Mouse (Mus musculus): ENCODE measurements around the gene Ric8b. TPM values are rescaled to one million over a fixed set of nuclear protein-coding genes. Genes with fewer than 3 reads are reported as not detected.

The Ric8b gene
- polyA plus RNA-seq, 1 experiment = 22.0 TPM

DNA sequence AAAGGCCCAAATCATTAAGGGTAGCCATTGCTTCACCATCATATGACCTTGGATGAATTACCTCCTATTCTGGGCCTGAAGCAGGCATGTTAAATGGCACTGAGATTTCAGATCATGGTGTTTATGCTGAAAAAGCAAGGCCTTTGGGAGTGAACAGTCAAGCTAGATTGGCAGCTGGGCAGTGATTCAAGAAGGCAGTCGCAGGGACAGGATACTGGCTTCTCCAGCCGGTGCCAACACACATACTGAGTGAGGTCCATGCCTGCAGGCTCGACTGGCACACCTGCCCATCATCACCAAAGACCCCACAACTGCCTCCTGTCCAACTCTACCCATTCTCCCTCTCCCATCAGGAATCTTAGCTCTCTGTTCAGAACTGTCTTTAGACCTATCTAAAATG, 8.9 kb upstream of the Ric8b start:
- Histone ChIP-seq H3K4me1 (ENCODE audit: control insufficient read depth, insufficient read depth, low read length) (no peaks in the 10 kb centered on the region), H3K27ac (ENCODE audit: insufficient read depth, low read length) (no peak overlapping the region), H3K4me3 (ENCODE audit: insufficient read depth, low read length) (no peak overlapping the region)
- TF ChIP-seq POLR2A (IDR thresholded peaks at IDR 0.05; ENCODE audit: low read depth, low read length) (no peak), CTCF (IDR thresholded peaks at IDR 0.05; ENCODE audit: borderline replicate concordance, insufficient read depth, low read length) (no peak)

- no peak overlapping the region for H3K4me3 ChIP-seq (ENCODE audit: insufficient read depth, low read length)
- H3K4me1 ChIP-seq (ENCODE audit: control insufficient read depth, insufficient read depth, low read length) = no peaks in the 10 kb centered on the region
- H3K27ac ChIP-seq (ENCODE audit: insufficient read depth, low read length) = no peak overlapping the region
- no peak for TF ChIP-seq CTCF (IDR thresholded peaks at IDR 0.05; ENCODE audit: borderline replicate concordance, insufficient read depth, low read length)
Observed at GRCm38 (mm10) chr10:84909021-84909801, 8.2 kb upstream of the Ric8b start.

- TF ChIP-seq POLR2A (IDR thresholded peaks at IDR 0.05; ENCODE audit: low read depth, low read length) (no peak), CTCF (IDR thresholded peaks at IDR 0.05; ENCODE audit: borderline replicate concordance, insufficient read depth, low read length) (no peak)
- no peak overlapping the region for H3K4me3 ChIP-seq (ENCODE audit: insufficient read depth, low read length)
- no peaks in the 10 kb centered on the region for H3K4me1 ChIP-seq (ENCODE audit: control insufficient read depth, insufficient read depth, low read length)
- no peak overlapping the region for H3K27ac ChIP-seq (ENCODE audit: insufficient read depth, low read length)
Observed at GRCm38 (mm10) chr10:84910194-84910593, 7.2 kb upstream of the Ric8b start.

DNA sequence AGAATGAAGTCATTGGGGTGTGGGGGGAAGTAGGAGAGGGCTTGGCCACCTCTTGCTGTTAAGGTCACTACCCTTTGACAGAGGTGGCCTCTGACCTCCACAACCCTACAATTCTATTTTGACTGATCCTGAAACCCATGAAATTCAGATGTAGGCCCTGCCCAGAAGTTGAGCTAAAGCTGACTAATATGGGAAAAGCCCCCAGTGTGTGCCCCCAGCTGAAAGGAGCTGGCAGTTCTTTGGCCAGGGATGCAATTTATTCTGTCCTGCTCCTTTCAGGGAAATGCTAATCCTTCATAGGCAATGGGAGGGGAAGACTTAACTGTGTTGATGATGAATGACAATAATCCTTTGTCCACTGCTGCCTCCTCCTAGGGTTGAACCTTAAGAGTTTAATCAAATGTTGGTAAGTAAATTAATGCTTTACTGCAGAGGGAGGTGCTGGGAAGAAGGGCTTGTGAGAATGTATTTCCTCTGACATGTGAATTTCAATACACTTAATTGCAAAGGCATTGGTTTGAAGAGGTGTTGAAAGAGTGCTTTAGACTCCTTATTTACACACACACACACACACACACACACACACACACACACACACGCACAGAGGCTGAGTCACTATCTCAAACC, 6.5 kb upstream of the Ric8b start:
- TF ChIP-seq CTCF (IDR thresholded peaks at IDR 0.05; ENCODE audit: borderline replicate concordance, insufficient read depth, low read length) (no peak), POLR2A (IDR thresholded peaks at IDR 0.05; ENCODE audit: low read depth, low read length) (no peak)
- Histone ChIP-seq H3K4me3 (ENCODE audit: insufficient read depth, low read length) (no peak overlapping the region), H3K4me1 (ENCODE audit: control insufficient read depth, insufficient read depth, low read length) (no peaks in the 10 kb centered on the region), H3K27ac (ENCODE audit: insufficient read depth, low read length) (no peak overlapping the region)

GRCm38 (mm10) chr10:84913148-84913547, 4.3 kb upstream of the Ric8b start:
- Histone ChIP-seq H3K27ac (ENCODE audit: insufficient read depth, low read length) (no peak overlapping the region), H3K4me3 (ENCODE audit: insufficient read depth, low read length) (no peak overlapping the region), H3K4me1 (ENCODE audit: control insufficient read depth, insufficient read depth, low read length) (no peaks in the 10 kb centered on the region)
- TF ChIP-seq POLR2A (IDR thresholded peaks at IDR 0.05; ENCODE audit: low read depth, low read length) (no peak), CTCF (IDR thresholded peaks at IDR 0.05; ENCODE audit: borderline replicate concordance, insufficient read depth, low read length) (no peak)

GRCm38 (mm10) chr10:84915476-84915875, 1.9 kb upstream of the Ric8b start:
- Histone ChIP-seq H3K4me1 (ENCODE audit: control insufficient read depth, insufficient read depth, low read length) (no peaks in the 10 kb centered on the region), H3K27ac (ENCODE audit: insufficient read depth, low read length) (no peak overlapping the region), H3K4me3 (ENCODE audit: insufficient read depth, low read length) (no peak overlapping the region)
- TF ChIP-seq POLR2A (IDR thresholded peaks at IDR 0.05; ENCODE audit: low read depth, low read length) (no peak), CTCF (IDR thresholded peaks at IDR 0.05; ENCODE audit: borderline replicate concordance, insufficient read depth, low read length) (no peak)

DNA sequence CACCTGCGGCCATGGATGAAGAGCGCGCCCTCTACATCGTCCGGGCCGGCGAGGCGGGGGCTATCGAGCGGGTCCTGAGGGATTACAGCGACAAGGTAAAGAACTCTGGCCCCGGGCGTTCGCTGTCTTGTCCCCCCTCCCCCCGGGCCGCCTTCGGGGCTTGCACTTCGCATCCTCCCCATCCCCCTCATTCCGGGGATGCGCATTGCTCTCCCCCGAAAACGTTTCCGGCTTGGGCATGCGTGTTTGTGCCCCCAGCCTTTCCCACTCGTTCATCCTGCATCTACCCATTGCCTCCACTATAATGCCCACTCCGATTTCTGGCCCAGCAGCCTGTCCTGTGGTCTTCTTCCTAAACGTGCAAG, 297 bp downstream of the Ric8b start:
- peak overlapping the region; percentile 94 for H3K4me3 ChIP-seq (ENCODE audit: insufficient read depth, low read length)
- TF ChIP-seq CTCF (IDR thresholded peaks at IDR 0.05; ENCODE audit: borderline replicate concordance, insufficient read depth, low read length) (no peak), POLR2A (IDR thresholded peaks at IDR 0.05; ENCODE audit: low read depth, low read length) (no peak)
- peak overlapping the region; percentile 98; the same call in 1 of the 2 replicates for H3K27ac ChIP-seq (ENCODE audit: insufficient read depth, low read length)
- H3K4me1 ChIP-seq (ENCODE audit: control insufficient read depth, insufficient read depth, low read length) = no peaks in the 10 kb centered on the region

DNA sequence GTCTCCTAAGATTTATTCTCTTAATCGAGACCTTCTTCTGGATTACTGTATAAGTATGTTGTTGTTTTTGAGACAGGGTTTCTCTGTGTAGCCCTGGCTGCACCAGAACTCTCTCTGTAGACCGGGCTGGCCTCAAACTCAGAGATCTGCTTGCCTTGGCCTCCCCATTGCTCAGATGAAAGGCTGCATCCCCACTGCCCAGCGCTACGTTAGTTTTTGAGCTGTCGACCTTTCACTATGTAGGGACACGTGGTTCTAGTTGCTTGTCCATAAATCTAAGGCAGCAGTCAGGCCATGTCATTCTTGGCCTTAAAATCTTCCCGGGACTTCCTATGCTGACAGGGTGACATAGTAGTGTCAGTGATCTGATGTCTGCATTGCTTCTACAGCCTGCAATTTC, 8.9 kb downstream of the Ric8b start:
- TF ChIP-seq CTCF (IDR thresholded peaks at IDR 0.05; ENCODE audit: borderline replicate concordance, insufficient read depth, low read length) (no peak), POLR2A (IDR thresholded peaks at IDR 0.05; ENCODE audit: low read depth, low read length) (no peak)
- Histone ChIP-seq H3K27ac (ENCODE audit: insufficient read depth, low read length) (no peak overlapping the region), H3K4me1 (ENCODE audit: control insufficient read depth, insufficient read depth, low read length) (no peaks in the 10 kb centered on the region), H3K4me3 (ENCODE audit: insufficient read depth, low read length) (no peak overlapping the region)

GRCm38 (mm10) chr10:84926885-84927284, 9.5 kb downstream of the Ric8b start:
- no peak overlapping the region for H3K4me3 ChIP-seq (ENCODE audit: insufficient read depth, low read length)
- no peak for TF ChIP-seq POLR2A (IDR thresholded peaks at IDR 0.05; ENCODE audit: low read depth, low read length)
- no peak for TF ChIP-seq CTCF (IDR thresholded peaks at IDR 0.05; ENCODE audit: borderline replicate concordance, insufficient read depth, low read length)
- no peak overlapping the region for H3K27ac ChIP-seq (ENCODE audit: insufficient read depth, low read length)
- no peaks in the 10 kb centered on the region for H3K4me1 ChIP-seq (ENCODE audit: control insufficient read depth, insufficient read depth, low read length)

DNA sequence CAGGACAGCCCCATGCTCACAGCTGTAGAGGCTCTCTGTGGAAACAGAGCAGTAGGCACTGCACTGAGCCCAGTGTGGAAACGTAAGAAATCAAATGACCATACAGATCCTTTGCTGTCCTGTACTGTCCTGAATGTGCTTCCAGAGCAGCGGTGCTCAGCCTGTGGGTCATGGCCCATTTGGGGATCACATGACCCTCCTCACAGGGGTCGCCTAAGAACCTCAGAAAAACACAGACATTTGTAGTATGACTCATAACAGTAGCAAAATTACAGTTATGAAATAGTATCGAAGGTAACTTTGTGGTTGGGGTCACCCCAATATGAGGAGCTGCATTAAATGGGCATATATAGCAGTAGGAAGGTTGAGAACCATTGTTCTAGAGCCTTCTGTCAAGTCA, 11.0 kb downstream of the Ric8b start:
- Histone ChIP-seq H3K27ac (ENCODE audit: insufficient read depth, low read length) (no peak overlapping the region), H3K4me3 (ENCODE audit: insufficient read depth, low read length) (no peak overlapping the region), H3K4me1 (ENCODE audit: control insufficient read depth, insufficient read depth, low read length) (no peaks in the 10 kb centered on the region)
- no peak for TF ChIP-seq POLR2A (IDR thresholded peaks at IDR 0.05; ENCODE audit: low read depth, low read length)
- no peak for TF ChIP-seq CTCF (IDR thresholded peaks at IDR 0.05; ENCODE audit: borderline replicate concordance, insufficient read depth, low read length)
